In genomic region chr12:26067866-26068684, GRCm38 (mm10) we compare ENCODE assay signal across 9 mouse cellular contexts.
DNase-seq lines count a peak whose midpoint lies in the region; ATAC-seq and TF ChIP-seq lines count a peak whose summit lies in the region.
"Had no signal": no experiment of that assay in that cellular context is flagged by ENCODE, and none has a peak within 500 bp of the region (broad histone marks: within the 10 kb centered on the region; RNA-seq: fewer than 3 reads in every experiment).

No protein-coding gene starts in this region.

- H3K4me3 ChIP-seq in forebrain, embryonic 14.5 days (ENCODE audit: low read depth, low read length) = no peak overlapping the region
- H3K4me3 ChIP-seq in hindbrain, embryonic 15.5 days = peak overlapping the region; percentile 23
- no peak overlapping the region for H3K4me3 ChIP-seq in liver, embryonic 11.5 days (ENCODE audit: low read depth, low read length)
- H3K4me3 ChIP-seq in midbrain, postnatal 0 days (ENCODE audit: low read depth, low read length) = peak overlapping the region; percentile 12; the same call in 1 of the 2 replicates
- H3K4me3 ChIP-seq: myocyte had no signal

- no peaks in the 10 kb centered on the region for H3K36me3 ChIP-seq in forebrain, embryonic 14.5 days (ENCODE audit: control insufficient read depth, insufficient read depth, low read length)
- no peaks in the 10 kb centered on the region for H3K36me3 ChIP-seq in hindbrain, embryonic 15.5 days
- no peaks in the 10 kb centered on the region for H3K36me3 ChIP-seq in liver, embryonic 11.5 days (ENCODE audit: control insufficient read depth, insufficient read depth, low read length)
- H3K36me3 ChIP-seq in midbrain, postnatal 0 days (ENCODE audit: insufficient read depth, low read length) = no peaks in the 10 kb centered on the region

- no peak for TF ChIP-seq CTCF in midbrain, postnatal 0 days (IDR thresholded peaks at IDR 0.05)

- H3K4me2 ChIP-seq in forebrain, embryonic 14.5 days (ENCODE audit: low read length) = peak overlapping the region; percentile 43
- H3K4me2 ChIP-seq in hindbrain, embryonic 15.5 days = peak overlapping the region; percentile 55
- peak overlapping the region; percentile 54 for H3K4me2 ChIP-seq in liver, embryonic 11.5 days
- peak overlapping the region; percentile 41 for H3K4me2 ChIP-seq in midbrain, postnatal 0 days (ENCODE audit: low read depth, low read length, poor library complexity, severe bottlenecking)

- peak; percentile 48; the same call in 1 of the 2 replicates for ATAC-seq in forebrain, embryonic 14.5 days
- peak; percentile 63 for ATAC-seq in hindbrain, embryonic 15.5 days (ENCODE audit: low FRiP score, low read depth)
- ATAC-seq in liver, embryonic 11.5 days (replicated peaks; ENCODE audit: low FRiP score) = no peak
- peak; percentile 70; the same call in 1 of the 2 replicates for ATAC-seq in midbrain, postnatal 0 days (ENCODE audit: low FRiP score)

- no peaks in the 10 kb centered on the region for H3K9me3 ChIP-seq in forebrain, embryonic 14.5 days (replicated peaks; ENCODE audit: control insufficient read depth, low read length)
- H3K9me3 ChIP-seq in hindbrain, embryonic 15.5 days = no peaks in the 10 kb centered on the region
- no peaks in the 10 kb centered on the region for H3K9me3 ChIP-seq in liver, embryonic 11.5 days (ENCODE audit: control insufficient read depth, low read length)
- no peaks in the 10 kb centered on the region for H3K9me3 ChIP-seq in midbrain, postnatal 0 days (ENCODE audit: low read length)

- DNase-seq in urinary bladder, postnatal 25 days (ENCODE audit: low spot score) = peak; percentile 4
- no peak for DNase-seq in urinary bladder, postnatal 4 days (ENCODE audit: low spot score in 2 of 2)
- DNase-seq in forebrain, embryonic 14.5 days (ENCODE audit: low spot score) = peak; percentile 31
- DNase-seq in liver, embryonic 11.5 days (ENCODE audit: low spot score) = peak; percentile 33
- peak; percentile 60 for DNase-seq in midbrain, postnatal 0 days (ENCODE audit: low spot score)
- DNase-seq in thymus, postnatal 14 days = peak; percentile 63
- no peak for DNase-seq in left cerebral cortex, adult 11 months (ENCODE audit: low spot score)

- no peak overlapping the region; the same call in 1 of the 2 replicates for H3K27ac ChIP-seq in forebrain, embryonic 14.5 days (ENCODE audit: low read depth, low read length)
- H3K27ac ChIP-seq in hindbrain, embryonic 15.5 days (replicated peaks) = 0 out of 2 replicates have a peak overlapping the region, but pooled peaks have one; percentile 37
- H3K27ac ChIP-seq in liver, embryonic 11.5 days (ENCODE audit: low read depth, low read length) = no peak overlapping the region
- H3K27ac ChIP-seq in midbrain, postnatal 0 days (ENCODE audit: low read depth, low read length) = no peak overlapping the region

- no peaks in the 10 kb centered on the region for H3K27me3 ChIP-seq in forebrain, embryonic 14.5 days (replicated peaks; ENCODE audit: control insufficient read depth, insufficient read depth, low read length)
- peaks cover 3% of the 10 kb centered on the region; the same call in 1 of the 2 replicates for H3K27me3 ChIP-seq in hindbrain, embryonic 15.5 days
- H3K27me3 ChIP-seq in liver, embryonic 11.5 days (replicated peaks; ENCODE audit: control insufficient read depth, insufficient read depth, low read length) = no peaks in the 10 kb centered on the region
- H3K27me3 ChIP-seq in midbrain, postnatal 0 days (ENCODE audit: insufficient read depth, low read length) = no peaks in the 10 kb centered on the region

- WGBS in forebrain, embryonic 14.5 days = 5% methylated on average over 24 of the region's 24 CpGs
- 6% methylated on average over 24 of the region's 24 CpGs for WGBS in hindbrain, embryonic 15.5 days
- WGBS in liver, embryonic 11.5 days = 11% methylated on average over 24 of the region's 24 CpGs
- WGBS in midbrain, postnatal 0 days = 9% methylated on average over 24 of the region's 24 CpGs

- peaks cover 15% of the 10 kb centered on the region for H3K4me1 ChIP-seq in forebrain, embryonic 14.5 days (ENCODE audit: control insufficient read depth, insufficient read depth, low read length)
- H3K4me1 ChIP-seq in hindbrain, embryonic 15.5 days (replicated peaks) = peaks cover 11% of the 10 kb centered on the region
- peaks cover 4% of the 10 kb centered on the region; the same call in 1 of the 2 replicates for H3K4me1 ChIP-seq in liver, embryonic 11.5 days (replicated peaks; ENCODE audit: control insufficient read depth, insufficient read depth, low read length)
- peaks cover 10% of the 10 kb centered on the region; the same call in 1 of the 2 replicates for H3K4me1 ChIP-seq in midbrain, postnatal 0 days (ENCODE audit: insufficient read depth, low read length)

- H3K9ac ChIP-seq in forebrain, embryonic 14.5 days (ENCODE audit: low read length) = peak overlapping the region; percentile 48; the same call in 1 of the 2 replicates
- H3K9ac ChIP-seq in hindbrain, embryonic 15.5 days = peak overlapping the region; percentile 35
- no peak overlapping the region for H3K9ac ChIP-seq in liver, embryonic 11.5 days (ENCODE audit: low read depth, low read length)
- H3K9ac ChIP-seq in midbrain, postnatal 0 days (replicated peaks; ENCODE audit: low read length, poor library complexity, severe bottlenecking) = no peak overlapping the region; the same call in 1 of the 2 replicates

Comparison
In these comparisons a context has a peak if more than half of its experiments do, and no peak if none do; other contexts are left out.
1. DNase-seq: peak in urinary bladder, postnatal 25 days (single experiment), forebrain, embryonic 14.5 days (single experiment), liver, embryonic 11.5 days (single experiment), midbrain, postnatal 0 days (single experiment) and thymus, postnatal 14 days (single experiment); none in urinary bladder, postnatal 4 days (0 of 2) and left cerebral cortex, adult 11 months (single experiment).
2. H3K4me3 ChIP-seq: peak in hindbrain, embryonic 15.5 days (single experiment) and midbrain, postnatal 0 days (single experiment); none in forebrain, embryonic 14.5 days (single experiment) and liver, embryonic 11.5 days (single experiment).
3. H3K9ac ChIP-seq: peak in forebrain, embryonic 14.5 days (single experiment) and hindbrain, embryonic 15.5 days (single experiment); none in liver, embryonic 11.5 days (single experiment) and midbrain, postnatal 0 days (single experiment).
4. Peak in every context shown above with its lines, with median percentiles within 50 percentile points of each other: H3K4me2 ChIP-seq.